Mouse (Mus musculus) 3T3-L1 (cell line): ENCODE measurements around the gene Gm49358.

Experiments used
- DNase-seq: peaks from one replicate; pipeline ENCODE4 v3.0.0-alpha.2; 2015; ENCODE audit warnings: low read depth, low spot score

Gene Gm49358

DNA sequence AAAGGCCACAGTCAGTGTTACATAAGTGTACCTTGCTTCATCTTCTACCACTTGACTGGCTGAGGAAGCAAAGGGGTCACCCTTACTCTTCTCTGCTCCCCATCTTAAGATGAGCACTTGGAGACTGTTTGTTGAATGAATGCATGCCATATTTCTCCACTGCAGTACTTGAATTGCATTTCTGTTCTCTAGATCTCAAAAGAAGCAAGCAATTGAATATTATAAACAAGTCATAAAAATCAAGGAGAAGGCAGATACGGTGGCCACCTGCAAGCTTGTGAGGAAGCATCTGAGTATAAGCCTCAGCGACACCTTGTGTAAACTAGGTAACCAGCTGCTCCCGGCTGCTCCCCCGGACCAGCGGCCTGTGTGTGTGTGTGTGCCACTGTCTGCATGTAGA lies at the start of gene Gm49358:
TSS of gene Gm49358 (plus strand) at position 301 of the 400 bp plus-strand sequence.
- DNase-seq: no peak

DNA sequence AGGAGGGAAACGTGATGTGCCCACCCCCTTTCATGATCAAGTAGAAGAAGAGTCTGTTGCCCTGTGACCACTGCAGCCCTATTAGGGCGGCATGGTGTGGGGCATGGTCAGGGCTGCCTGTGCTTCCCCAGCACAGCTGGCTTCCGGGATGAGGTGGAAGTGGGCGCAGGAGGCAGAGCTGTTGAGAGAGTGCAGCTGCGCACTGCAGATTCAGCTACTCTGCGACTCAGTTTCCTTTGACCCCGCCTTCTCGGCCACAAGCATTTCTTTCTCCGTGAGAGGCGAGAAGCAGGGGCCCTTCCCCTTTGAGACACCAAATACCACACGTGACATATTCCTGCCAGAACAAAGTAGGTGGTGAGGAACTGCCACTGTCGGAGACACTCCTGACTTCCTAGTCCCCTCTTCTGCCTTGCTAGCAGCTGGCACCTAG lies 36.2 kb upstream of the Gm49358 start:
- DNase-seq: no peak

DNA sequence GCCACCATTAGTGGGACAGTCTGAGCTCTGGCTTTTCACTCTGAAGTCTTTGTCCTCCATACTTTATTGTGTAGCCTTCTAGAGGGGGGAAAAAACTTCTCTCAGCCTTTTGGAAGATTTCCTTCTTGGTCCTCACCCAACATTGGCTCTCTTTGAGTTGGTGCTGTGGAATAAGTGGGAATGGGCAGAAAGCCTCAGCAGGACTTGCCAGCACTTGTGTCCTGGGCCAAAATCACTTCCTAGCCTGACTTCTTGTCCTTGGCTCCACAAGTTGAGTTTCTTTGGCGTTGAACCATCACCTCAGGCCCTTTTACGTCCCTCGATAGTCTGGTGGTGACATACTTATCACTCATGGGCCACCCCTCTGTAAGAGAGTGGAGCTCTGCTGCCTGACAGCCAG lies 35.6 kb upstream of the Gm49358 start:
- no peak for DNase-seq

DNA sequence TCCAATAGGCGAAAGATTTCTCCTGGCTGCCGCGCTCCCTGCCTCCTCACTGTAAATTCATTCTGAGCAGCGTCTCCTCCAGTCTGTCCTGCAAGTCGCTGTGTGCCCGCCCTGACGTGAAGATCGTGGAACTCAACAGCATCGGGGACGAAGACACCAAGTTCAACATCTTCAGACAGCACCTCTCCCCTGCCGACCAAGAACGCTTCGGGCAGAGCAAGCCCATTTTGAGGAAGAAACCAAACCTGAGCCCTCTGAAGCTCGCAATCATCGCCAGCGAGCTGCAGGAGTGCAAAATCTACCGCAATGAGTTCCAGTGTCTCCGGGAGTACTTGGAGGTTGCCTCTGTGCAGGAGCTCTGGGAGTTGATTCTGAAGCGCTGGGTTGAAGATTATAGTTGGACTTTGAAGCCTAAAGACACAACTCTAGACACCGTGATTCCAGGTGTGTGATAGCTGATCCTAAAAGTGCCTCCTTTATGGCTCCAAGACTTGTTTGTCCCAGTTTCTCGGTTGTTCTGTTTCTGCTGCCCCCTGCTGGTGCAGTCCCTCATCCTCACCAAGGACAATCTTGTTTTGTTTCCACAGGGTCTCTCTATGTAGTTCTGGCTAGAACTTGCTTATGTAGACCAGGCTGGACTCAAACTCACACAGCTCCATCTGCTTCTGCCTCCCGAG lies 32.8 kb upstream of the Gm49358 start:
- DNase-seq: peak; percentile 87

DNA sequence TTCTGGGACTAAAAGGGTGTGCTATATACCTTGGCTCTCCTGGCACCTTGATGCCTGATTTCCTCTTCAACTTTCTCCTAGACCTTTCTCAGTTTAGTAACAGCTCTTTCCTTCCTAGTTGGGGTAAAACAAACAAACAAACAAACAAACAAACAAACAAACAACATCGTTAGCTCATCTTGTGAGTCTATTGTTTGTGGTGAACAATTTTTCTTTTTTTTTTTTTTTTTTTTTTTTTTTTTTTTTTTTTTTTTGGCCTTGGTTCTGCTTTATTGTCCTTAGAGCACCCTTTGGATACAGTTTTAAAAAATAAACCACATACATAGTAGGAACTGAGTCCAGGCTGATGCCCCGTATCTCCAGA lies 32.3 kb upstream of the Gm49358 start:
- DNase-seq: no peak

DNA sequence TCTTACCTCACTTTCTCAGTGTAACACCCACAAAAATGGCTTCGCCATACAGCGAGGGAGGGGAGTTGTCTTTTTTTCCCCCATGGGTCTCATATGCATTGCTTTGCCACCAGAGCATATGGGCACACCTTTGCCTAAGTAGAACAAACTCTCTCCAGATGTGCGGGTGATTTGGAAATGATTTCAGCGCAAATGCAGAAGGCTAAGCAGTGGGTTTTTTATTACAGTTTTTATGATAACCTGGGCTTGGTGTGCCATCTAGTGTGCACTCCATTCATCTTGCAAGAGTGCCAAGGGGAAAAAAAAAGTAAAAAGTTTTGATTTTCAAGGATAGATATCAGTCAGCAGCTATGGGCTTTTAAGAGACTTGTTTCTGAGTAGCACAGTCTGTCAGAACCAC lies 28.7 kb upstream of the Gm49358 start:
- DNase-seq: peak; percentile 23

DNA sequence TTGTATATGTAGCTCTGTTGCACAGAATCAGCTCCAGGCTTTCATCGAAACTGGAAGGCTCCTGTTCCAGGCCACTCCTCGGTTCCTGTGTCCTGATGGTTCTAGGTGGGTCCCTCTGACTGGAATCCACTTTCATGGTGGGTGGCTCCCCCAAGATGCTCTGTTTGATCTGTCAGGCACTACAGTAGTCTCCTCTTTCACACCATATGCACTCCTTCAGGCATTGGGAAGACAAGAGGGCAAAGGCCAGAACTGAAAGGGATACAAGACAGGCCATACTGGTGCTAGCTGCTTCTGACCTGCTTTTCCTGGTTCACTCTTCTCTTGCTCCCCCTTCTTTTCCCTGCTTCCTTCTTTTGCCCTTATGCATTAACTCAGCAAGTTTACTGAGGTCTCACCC lies 20.9 kb upstream of the Gm49358 start:
- no peak for DNase-seq

DNA sequence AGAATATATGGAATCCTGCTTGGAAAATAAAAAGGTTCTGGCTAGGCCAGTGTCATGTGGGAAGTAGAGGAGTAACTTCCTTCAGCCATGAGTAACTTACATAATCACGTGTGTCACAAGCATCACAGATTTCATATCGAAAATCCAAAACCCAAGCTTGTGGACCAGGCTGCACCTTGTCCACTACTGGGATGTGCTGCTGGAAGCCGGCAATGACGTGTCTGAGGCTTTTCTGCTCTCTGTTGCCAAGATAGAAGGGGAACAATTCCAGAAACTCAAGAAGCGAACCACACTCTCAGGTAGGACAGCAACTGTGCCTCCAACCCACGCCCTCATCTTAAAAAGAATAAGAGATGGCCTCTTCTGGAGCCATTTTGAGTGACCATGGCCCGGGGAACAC lies 19.5 kb upstream of the Gm49358 start:
- DNase-seq: no peak

DNA sequence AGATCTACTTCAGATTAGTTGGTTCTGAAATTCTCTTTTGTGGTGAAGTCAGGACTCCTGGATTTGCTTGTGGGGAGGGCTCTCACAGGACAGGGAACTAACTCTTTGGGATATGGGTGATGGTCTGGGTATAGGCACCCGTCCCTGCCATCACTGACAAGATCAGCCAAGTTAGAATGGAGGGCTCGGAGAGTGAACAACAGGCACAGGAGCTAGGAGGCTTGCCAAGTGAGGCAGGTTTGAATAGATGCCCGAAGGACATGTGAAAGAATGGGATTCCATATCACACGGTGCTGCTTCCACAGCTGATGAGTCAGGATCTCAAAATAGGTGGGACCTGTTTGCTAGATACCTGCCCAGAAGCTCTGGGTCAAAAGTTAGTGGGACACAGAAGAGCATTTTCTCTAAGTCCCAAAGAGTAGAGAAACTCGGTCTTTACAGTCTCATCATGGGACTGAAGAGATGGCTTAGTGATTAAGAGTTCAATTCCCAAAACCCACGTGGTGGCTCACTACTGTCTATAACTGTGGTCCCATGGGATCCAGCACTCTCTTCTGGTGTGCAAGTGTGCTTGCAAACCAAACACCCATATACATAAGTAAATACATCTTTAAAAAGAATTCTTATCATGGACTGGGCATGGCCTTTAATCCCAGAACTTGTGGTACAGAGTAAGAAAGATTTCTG lies 7.8 kb upstream of the Gm49358 start:
- no peak for DNase-seq

DNA sequence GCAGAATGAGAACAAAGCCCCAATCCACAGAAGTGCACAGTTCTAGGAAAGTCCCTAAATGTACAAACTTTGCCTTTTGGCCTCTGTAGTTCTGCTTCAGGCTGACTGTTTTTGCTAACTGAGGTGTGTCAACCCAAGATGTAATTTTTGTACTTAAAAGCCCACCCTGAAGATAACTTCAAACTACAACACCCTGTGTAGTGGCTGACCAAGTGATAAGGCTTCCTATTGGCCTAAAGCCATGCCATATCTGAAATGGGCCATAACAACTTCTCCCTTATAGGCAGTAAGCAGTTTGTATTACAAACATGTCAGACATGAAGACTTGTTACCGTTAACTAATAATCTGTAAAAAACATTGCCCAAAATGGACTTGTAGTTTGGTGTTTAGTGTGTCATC lies 6.0 kb upstream of the Gm49358 start:
- DNase-seq: no peak

DNA sequence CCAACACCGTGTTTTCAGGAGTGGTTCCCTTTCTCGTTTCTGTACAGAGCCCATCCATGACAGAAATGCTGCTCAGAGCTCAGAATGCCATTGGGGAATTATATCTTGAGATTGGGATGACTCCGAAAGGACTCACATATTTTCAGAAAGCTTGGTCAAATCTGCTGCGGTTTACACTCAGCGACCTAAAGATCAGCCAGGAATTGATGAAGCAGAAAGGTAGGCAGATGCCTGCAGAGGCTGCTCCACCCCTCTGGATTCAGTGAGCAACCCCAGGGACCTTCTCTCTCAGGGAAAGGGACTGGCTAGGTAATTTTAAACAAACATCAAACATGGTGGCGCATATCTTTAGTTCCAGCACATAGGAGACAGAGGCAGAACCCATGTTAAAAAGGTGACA lies 5.6 kb upstream of the Gm49358 start:
- DNase-seq: no peak

DNA sequence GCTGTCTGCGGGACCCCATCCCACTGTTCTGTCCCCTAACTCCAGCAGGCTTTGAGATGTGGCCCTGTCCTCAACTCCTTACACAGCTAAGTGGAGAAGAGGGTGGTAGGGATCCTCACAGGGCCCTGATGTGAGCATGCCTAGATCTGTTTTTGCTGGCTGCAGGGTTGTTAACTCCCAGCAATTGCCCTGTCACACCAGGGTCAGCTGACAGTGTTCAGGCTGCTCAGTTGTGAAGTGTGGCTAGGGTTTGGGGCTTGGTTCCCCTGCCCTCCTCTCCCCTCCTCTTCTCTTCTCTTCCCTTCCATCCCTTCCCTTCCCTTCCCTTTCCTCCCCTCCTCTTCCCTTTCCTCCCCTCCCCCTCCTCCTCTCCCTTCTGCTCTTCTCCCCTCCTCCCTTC lies 2.5 kb upstream of the Gm49358 start:
- DNase-seq: no peak

DNA sequence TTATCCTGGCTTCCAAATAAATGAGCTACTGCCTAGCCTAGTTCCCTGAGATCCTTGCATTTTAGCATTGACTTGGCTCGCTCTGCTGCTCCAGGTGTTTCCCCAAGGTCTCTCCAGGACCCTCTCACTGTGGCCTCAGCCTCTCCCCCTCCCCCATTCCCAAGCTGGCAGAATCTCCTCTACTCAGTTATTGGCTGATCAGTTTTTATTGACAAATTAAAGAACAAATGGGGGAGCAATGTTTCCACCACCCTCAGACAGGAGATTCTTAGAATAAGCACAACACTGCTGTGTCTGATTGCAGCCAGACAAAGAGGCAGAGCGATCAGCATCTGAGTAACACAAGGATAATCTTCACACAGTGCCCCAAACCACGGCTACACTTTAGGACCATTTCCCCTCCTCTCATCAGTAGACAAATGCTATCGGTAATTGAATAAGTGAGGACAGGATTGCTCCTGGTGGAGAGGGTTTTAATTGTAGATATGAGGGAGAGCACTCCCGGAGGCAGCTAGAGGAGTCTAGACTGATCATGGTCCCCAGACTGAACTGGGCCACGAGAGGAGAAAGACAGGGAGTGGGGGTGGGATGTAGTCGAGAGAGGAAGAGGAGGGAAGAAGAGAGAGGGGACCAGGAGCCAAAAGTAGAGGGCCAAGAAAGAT lies 1.9 kb upstream of the Gm49358 start:
- DNase-seq: no peak

DNA sequence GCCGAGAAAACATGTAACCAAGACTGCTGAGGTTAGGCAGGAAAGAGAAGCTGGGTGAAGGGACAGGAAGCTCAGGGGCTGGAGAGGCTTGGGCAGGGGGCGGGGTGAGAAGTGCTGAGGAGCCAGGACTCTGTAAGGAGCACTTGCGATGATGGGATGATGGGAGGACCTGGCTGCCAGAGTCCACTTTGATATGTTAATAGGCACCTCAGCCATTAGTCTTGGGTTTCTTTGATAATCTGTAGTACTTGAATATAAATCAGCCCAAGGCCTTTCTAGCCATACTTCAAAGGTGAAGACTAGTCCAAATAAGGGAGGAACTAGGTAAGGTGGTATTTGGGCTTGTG lies 1.4 kb upstream of the Gm49358 start:
- no peak for DNase-seq

DNA sequence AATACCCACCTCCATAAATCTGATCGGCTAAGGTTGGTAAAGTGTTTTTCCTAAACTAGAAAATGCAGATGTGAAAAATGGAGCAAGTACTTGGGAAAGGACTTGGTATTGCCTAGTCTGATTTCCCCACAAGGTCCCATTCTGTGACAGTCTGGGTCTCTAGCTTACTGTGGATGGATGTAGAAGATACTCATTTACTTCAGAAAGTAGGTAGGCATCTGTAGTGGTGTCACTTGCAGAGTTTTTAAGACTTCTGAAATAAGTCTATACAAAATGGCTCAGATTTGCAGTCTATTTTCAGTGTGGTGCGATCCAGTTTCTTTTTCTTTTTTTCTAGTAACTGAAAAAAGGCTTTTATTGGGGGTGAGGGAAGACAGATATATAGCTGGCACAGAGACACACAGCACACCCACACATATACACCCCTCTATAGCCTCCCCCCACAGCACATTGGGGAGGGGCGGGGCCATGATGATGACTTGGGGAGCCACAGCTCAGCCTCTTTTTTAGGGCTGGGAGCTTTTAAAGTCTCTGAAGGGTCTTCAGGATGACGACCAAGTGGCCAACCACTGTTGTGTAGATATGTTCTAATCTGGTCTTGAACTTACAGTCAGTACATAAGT lies 1.7 kb downstream of the Gm49358 start:
- DNase-seq: no peak

DNA sequence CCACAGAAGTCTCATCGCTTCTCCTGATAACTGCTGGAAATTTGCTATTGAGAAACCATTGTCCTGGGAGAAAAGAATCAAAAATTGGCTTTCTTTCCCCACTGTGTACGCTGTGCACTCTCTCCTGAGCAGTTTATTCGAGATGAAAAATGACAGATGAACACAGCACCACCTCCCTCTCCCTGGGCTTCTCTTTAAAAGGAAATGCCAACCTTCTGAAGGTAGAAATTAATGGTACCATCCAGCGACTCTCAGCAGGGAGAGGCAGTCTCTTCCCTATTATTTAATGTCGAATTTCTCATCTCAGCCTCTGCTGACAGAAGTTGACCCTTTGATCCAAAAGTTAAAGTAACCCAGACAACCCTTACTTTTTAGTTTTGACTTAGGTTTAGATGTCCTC lies 5.4 kb downstream of the Gm49358 start:
- DNase-seq: no peak

DNA sequence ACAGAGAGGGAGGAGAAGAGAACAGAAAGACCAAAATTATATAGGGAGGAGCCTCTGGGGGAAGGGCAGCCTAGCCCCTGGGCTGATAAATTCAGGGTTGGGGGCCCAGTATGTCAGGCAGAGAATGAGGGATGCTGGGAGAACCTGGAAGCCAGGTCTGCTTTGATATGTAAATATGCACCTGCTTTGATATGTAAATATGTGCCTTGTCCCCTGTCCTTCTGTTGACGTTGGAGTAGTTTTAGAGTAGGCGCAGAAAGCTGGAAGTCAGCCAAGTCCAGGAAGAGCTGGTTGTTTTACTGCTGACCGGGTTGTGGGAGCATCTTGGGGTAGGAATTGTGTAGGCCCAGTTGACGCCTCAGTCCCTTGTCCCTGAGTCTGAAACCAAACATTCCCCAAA lies 6.0 kb downstream of the Gm49358 start:
- no peak for DNase-seq

DNA sequence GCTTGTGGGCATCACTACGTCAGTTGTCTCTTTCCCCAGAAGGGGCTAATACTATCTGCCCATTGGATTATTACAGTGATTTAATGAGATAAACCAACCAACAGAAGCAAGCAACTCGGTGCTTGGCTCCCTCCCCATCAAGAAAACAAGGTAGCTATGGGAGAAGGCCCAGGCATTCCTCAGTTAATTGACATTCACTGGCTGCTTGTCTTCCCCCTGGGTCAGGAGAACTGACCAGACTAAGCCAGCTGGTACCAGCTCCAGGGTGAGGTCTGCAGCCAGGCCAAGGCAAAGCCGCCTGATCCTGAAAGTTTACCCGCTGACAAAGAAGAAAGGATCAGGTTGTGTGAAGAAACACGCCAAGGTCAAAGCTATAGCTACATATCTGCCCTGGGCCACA lies 7.9 kb downstream of the Gm49358 start:
- no peak for DNase-seq

DNA sequence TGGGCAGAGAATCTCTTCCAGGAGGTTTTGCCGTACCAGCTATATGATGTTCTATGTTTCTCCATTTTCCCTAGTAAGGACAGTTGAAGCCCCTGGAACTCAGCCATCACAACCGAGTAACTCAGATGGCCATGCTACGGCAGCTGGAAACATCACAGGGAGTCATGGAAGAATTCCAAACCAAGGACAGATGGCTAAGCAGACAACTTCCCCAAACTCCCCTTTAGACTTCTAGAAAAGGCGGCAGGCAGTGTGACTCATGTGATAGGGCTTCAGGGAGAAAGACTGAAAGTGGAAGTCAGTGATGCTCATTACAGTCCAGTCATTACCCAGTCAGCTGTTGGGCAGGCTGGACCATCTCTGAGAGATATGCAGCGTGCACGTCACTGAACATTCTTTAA lies 8.5 kb downstream of the Gm49358 start:
- DNase-seq: peak; percentile 86

DNA sequence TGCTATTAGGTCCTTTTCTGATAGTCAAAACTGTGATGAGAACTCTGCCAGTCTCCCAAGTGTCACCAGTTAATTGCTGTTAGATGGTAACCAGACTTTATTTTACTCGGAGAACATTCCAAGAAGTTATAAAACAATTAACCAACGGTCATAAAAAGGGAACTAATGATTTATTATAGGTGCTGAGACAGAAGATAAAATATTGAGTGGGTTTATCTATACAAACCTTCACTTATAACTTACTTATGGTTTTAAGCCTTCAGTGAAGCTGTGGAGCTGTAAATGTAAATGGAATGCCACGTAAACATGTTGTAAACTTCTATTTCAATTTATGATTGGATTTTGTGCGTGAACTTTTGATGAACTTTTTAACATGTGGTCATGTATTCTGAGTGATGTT lies 9.6 kb downstream of the Gm49358 start:
- no peak for DNase-seq

DNA sequence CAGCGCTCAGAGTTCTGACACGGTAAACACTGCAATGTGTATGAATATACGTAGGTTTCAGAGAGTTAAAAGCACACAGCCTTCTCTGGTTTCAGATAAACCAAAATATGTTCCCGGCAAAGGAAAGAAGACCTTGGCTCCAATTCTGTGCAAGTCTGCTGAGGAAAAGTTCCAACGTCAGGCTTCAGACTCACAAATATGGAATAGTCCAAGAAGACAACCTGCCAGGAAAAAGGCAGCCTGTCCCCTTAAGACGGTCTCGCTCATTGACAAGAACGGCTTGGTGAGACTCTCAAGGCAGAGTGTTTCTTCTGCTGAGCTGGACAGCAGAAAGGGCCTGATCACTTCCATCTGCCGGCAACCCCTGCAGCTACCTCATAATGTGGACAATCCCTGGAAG lies 12.5 kb downstream of the Gm49358 start:
- DNase-seq: no peak

DNA sequence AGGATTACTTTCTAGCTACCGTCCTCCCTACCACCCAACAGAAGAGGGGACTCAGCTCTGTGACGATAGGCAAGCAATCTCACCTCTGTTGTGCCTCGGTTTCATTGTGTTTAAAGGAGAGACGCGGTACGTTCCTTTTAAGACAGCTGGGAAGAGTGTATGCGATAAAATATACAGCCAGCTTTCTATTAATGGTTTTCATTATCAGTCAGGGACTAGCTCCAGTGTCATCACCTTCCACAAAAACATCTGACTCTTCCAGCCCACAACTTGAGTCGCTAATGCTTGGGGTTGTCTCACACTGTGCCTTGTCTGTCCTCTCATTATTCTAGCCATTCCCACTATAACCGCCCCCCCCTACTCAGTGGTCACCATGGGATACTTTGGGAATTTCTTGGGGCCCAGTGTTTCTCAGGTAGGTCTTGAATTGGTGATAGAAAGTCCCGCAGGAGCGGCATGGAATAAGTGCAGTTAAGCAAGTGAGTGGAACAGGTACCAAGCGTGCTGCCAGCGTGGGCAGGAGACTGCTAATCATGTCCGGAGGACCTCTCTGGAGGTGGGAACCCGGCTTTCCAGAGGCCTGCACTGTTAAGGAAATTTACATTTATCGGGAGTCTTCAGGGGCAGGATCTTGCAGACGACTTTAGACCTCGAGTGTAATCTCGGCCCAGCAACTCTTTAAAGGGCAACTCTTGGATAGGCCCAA lies 14.0 kb downstream of the Gm49358 start:
- no peak for DNase-seq
